Mouse (Mus musculus) liver, adult 2 months (tissue): ENCODE measurements around the gene Myo1a. TPM values are rescaled to one million over a fixed set of nuclear protein-coding genes. Genes with fewer than 3 reads are reported as not detected.

ENCODE experiments used
- DNase-seq: peaks from one replicate; pipeline ENCODE4 v3.0.0-alpha.2; 2011; ENCODE audit warnings: low read depth, low spot score; ENCODE audit errors: extremely low read depth
- H3K27ac ChIP-seq: fragments of 200-500 bp; replicated peaks from 2 replicates; pipeline ENCODE4 v1.5.1; 2012; ENCODE audit warnings: low read depth, mild to moderate bottlenecking, control low read depth, inconsistent platforms, low read length; ENCODE audit not compliant: insufficient read depth
- H3K27me3 ChIP-seq: fragments of 200-500 bp; 2 replicates; pipeline ENCODE4 v1.6.1; 2012; ENCODE audit warnings: mild to moderate bottlenecking, moderate library complexity, low read length, inconsistent platforms; ENCODE audit not compliant: control insufficient read depth, insufficient read depth
- H3K36me3 ChIP-seq: fragments of 200-500 bp; 2 replicates; pipeline ENCODE4 v1.6.1; 2012; ENCODE audit warnings: low read length, inconsistent platforms; ENCODE audit not compliant: control insufficient read depth, insufficient read depth
- H3K4me1 ChIP-seq: fragments of 200-500 bp; 2 replicates; pipeline ENCODE4 v1.6.1; 2011; ENCODE audit warnings: low read length; ENCODE audit not compliant: control insufficient read depth, insufficient read depth
- H3K4me3 ChIP-seq: fragments of 200-500 bp; 2 replicates; pipeline ENCODE4 v1.5.1; 2011; ENCODE audit warnings: low read depth, mild to moderate bottlenecking, control low read depth, low read length, moderate library complexity; ENCODE audit not compliant: insufficient read depth
- H3K79me2 ChIP-seq: fragments of 200-500 bp; 2 replicates; pipeline ENCODE4 v1.6.1; 2012; ENCODE audit warnings: inconsistent platforms, mild to moderate bottlenecking, low read length, moderate library complexity; ENCODE audit not compliant: control insufficient read depth, insufficient read depth
- H3K9ac ChIP-seq: fragments of 200-500 bp; 2 replicates; pipeline ENCODE4 v1.6.1; 2012; ENCODE audit warnings: low read depth, mild to moderate bottlenecking, control low read depth, inconsistent platforms, low read length
- CTCF ChIP-seq: fragments of 200-500 bp; IDR thresholded peaks from 2 replicates; pipeline ENCODE4 v1.5.1; 2011; ENCODE audit warnings: low read depth, low read length, control low read depth
- POLR2A ChIP-seq: fragments of 200-500 bp; IDR thresholded peaks from 2 replicates; pipeline ENCODE4 v1.6.1; 2011; ENCODE audit warnings: low read length, control low read depth; ENCODE audit not compliant: insufficient read depth; ENCODE audit errors: extremely low read depth
- WGBS: fragments of 180-500 bp; shearing (Covaris S2); methylation state at CpG from one replicate; pipeline ENCODE4 v1.1.7; 2018; 5-methylcytosine and 5-hydroxymethylcytosine counted together
- polyA plus RNA-seq: library from polyadenylated mRNA; depleted of rRNA; stranded (reverse); fragments of >200 nt; gene quantifications from 2 replicates; pipeline ENCODE4 v1.2.3, GENCODE M21; 2012
- total RNA-seq: library from RNA; depleted of rRNA; stranded (reverse); fragments of >200 nt; gene quantifications from 2 replicates; pipeline ENCODE4 v1.2.3, GENCODE M21; 2014

Myo1a gene
- total and polyA plus RNA-seq, 2 experiments = 0.02 to 0.18 TPM

DNA sequence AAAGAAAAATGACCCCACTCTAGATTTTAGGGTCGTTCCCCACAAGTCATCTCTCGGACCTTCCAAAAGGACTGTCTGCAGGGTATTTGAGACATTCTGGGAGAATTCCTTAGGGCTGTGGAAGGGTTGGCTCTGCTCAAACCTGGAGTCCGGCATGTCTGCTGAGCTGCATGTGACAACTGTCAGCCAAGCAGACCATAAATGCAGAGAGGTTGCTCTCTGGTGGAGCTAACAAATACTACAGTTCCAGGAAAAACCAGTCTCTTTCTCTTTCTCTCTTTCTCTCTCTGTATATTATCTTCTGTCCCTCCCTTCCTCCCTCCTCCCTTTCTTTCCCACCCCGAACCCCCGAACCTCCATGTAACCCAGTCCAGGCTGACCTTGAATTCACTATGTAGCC lies 29.5 kb downstream of the Myo1a start:
- Histone ChIP-seq H3K36me3 (no peaks in the 10 kb centered on the region), H3K4me3 (no peak overlapping the region), H3K9ac (no peak overlapping the region), H3K27ac (no peak overlapping the region), H3K4me1 (peaks cover 15% of the 10 kb centered on the region), H3K79me2 (no peaks in the 10 kb centered on the region), H3K27me3 (no peaks in the 10 kb centered on the region)
- 28% methylated on average over 5 of the region's 5 CpGs for WGBS
- TF ChIP-seq POLR2A (no peak), CTCF (peak; percentile 68)
- DNase-seq = peak; percentile 47

DNA sequence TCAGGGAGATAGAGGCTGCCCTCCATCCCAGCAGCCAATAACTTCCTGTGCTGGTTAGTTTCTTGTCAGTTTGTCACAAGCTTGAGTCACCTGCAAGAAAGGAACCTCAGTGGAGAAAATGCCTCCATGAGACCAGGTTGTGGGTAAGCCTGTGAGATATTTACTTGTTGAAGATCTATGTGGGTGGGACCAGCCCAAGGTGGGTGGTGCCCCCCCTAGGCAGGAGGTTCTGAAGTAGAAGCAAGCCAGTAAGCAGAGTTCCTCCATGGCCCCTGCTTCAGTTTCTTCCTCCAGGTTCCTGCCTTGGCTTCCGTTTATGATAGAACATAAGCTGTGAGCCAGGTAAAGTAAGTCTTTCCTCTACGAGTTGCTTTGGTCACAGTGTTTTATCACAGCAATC lies 31.3 kb downstream of the Myo1a start:
- DNase-seq = no peak
- peaks cover 8% of the 10 kb centered on the region for H3K79me2 ChIP-seq
- H3K27me3 ChIP-seq = no peaks in the 10 kb centered on the region
- TF ChIP-seq CTCF (no peak), POLR2A (no peak)
- H3K36me3 ChIP-seq = no peaks in the 10 kb centered on the region
- 75% methylated on average over 2 of the region's 2 CpGs for WGBS
- no peak overlapping the region for H3K4me3 ChIP-seq
- peak overlapping the region; percentile 22 for H3K27ac ChIP-seq
- no peak overlapping the region for H3K9ac ChIP-seq
- H3K4me1 ChIP-seq = peaks cover 15% of the 10 kb centered on the region

DNA sequence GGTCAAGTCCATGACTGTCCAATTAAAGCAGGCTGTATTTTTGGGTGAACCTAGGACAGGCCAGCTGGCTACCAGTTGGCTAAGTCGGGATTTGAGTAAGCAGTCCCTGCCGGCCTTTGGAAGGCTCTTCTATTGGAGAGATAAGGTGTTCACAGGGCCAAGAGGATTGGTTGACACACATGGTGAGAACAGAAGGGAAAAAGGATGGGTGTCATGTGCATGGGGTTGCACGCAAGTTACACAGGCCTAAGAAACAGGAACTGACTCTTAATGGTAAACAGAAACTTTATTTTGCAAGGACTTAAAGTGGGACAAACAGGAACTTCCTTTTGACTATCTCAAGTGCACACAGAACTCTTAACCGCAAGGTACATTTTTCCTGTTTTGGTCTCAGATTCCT lies 31.9 kb downstream of the Myo1a start:
- no peak overlapping the region for H3K4me3 ChIP-seq
- peak; percentile 91 for DNase-seq
- peaks cover 18% of the 10 kb centered on the region for H3K4me1 ChIP-seq
- peaks cover 5% of the 10 kb centered on the region; the same call in 1 of the 2 replicates for H3K36me3 ChIP-seq
- no peak overlapping the region for H3K9ac ChIP-seq
- TF ChIP-seq POLR2A = no peak
- no peak for TF ChIP-seq CTCF
- 15% methylated on average over 4 of the region's 4 CpGs for WGBS
- peaks cover 14% of the 10 kb centered on the region for H3K79me2 ChIP-seq
- H3K27ac ChIP-seq = peak overlapping the region; percentile 67
- H3K27me3 ChIP-seq = no peaks in the 10 kb centered on the region

DNA sequence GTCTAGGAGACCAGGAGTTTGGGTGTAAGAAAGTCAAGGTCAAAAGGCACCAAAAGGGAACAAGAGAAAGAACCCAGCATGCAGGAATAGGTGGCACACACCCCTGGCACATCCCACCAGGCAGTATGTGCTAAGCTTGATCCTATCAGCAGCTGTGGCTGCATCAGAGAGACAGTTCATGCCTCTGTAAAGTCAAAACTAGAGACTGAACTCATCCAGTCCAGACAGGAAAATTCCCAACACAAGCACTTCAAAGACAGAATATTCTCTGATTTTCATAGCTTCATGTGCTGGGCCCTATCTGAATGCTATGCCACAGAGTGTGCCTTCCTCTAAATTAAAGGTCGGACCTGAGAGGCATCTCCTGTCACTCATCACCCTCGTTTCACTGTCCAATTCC lies 32.6 kb downstream of the Myo1a start:
- Histone ChIP-seq H3K27me3 (no peaks in the 10 kb centered on the region), H3K4me3 (no peak overlapping the region), H3K4me1 (peaks cover 18% of the 10 kb centered on the region), H3K27ac (peak overlapping the region; percentile 41), H3K9ac (0 out of 2 replicates have a peak overlapping the region, but pooled peaks have one; percentile 1), H3K79me2 (peaks cover 20% of the 10 kb centered on the region), H3K36me3 (peaks cover 7% of the 10 kb centered on the region; the same call in 1 of the 2 replicates)
- no peak for DNase-seq
- 29% methylated on average over 2 of the region's 2 CpGs for WGBS
- TF ChIP-seq CTCF (no peak), POLR2A (no peak)

DNA sequence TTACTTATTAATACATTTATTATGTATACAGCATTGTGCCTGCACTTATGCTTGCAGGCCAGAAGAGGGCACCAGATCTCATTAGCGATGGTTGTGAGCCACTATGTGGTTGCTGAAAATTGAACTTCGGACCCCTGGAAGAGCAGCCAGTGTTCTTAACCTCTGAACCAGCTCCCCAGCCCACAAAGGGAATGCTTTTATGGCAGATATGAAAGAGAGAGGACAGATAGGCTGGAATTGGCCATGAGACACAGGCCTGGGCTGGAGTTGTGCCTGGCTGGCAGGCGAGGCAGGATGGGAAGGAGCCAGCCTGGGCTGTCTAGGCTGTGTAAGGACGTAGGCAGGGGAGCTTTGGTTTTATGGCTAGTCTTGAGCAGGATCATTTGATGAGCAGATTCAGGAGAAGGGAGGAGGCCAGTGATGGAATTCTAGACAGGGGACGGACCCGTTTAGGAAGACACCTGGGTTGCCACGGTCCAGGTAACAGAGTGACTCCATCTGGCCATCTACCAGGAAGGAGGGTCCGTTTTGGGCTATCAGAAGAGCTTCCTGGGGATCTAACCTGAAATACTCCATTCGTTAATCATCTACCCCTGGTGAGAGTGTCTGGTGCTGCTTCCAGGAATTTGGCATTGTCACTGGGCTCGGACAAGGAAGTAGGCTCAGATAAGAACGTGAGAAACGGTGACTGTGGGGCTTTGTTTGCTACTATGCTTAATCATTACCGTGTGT lies 33.3 kb downstream of the Myo1a start:
- TF ChIP-seq CTCF (peak; percentile 54), POLR2A (0 out of 2 replicates have a peak, but pooled peaks have one; percentile 23)
- H3K27me3 ChIP-seq = no peaks in the 10 kb centered on the region
- H3K79me2 ChIP-seq = peaks cover 28% of the 10 kb centered on the region
- no peak overlapping the region for H3K4me3 ChIP-seq
- peak; percentile 99 for DNase-seq
- 6% methylated on average over 13 of the region's 13 CpGs for WGBS
- H3K36me3 ChIP-seq = peaks cover 11% of the 10 kb centered on the region
- H3K4me1 ChIP-seq = peaks cover 18% of the 10 kb centered on the region
- peak overlapping the region; percentile 32 for H3K9ac ChIP-seq
- H3K27ac ChIP-seq = peak overlapping the region; percentile 98

DNA sequence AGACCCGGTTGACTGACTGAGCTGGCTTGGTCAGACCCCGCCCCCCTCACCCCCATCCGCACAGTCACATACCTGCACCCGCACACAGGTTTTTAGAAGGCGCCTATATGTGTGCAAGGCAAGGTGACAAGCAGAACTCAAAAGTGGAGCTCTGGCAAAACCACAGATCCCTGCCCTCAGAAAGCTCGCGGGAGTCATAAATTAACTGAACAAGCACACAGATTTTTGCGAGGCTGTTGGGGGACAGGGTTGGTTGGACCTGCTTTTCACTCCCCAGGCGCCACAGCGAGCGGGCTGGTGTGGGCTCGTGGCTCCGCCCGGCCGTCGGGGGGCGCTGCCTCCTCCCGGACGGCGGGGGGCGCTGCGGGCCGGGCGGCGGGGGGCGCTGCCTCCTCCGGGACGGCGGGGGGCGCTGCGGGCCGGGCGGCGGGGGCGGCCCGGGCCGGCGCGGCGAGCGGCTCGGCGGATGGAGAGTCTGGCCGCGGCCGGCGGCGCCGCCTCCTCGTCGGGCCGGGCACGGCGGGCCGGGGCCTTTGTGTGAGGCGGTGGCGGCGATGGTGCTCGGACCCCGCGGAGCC lies 34.2 kb downstream of the Myo1a start, which contains the start of gene Zbtb39:
TSS of gene Zbtb39 (plus strand) at position 456 of the 578 bp plus-strand sequence.
- TF ChIP-seq POLR2A (0 out of 2 replicates have a peak, but pooled peaks have one; percentile 5), CTCF (peak; percentile 61)
- Histone ChIP-seq H3K4me3 (peak within 1 kb of the TSS; percentile 96), H3K27me3 (no peaks in the 10 kb centered on the region), H3K79me2 (peaks cover 35% of the 10 kb centered on the region), H3K36me3 (peaks cover 20% of the 10 kb centered on the region), H3K9ac (peak within 1 kb of the TSS; percentile 100), H3K27ac (peak within 1 kb of the TSS; percentile 98), H3K4me1 (peaks cover 24% of the 10 kb centered on the region)
- WGBS = 1% methylated on average over 48 of the region's 61 CpGs
- no peak for DNase-seq
